Mouse (Mus musculus) cerebellum, adult 11 months (tissue): ENCODE results near the gene Blmh.

ENCODE experiments used
- DNase-seq: peaks from one replicate; pipeline ENCODE4 v3.0.0; 2022

The Blmh gene

GRCm38 (mm10) chr11:77002361-77002760 is 77.8 kb downstream of the Blmh start:
- no peak for DNase-seq

- DNase-seq: no peak
These were observed 81.3 kb downstream of the Blmh start for GRCm38 (mm10) chr11:77005881-77006280.

GRCm38 (mm10) chr11:77006616-77007015 is 82.0 kb downstream of the Blmh start:
- DNase-seq: no peak

- no peak for DNase-seq
These were observed 84.7 kb downstream of the Blmh start for GRCm38 (mm10) chr11:77009069-77010025.

- no peak for DNase-seq
These were observed 86.3 kb downstream of the Blmh start for GRCm38 (mm10) chr11:77010762-77011475.

- DNase-seq: no peak
These were observed 93.4 kb downstream of the Blmh start for GRCm38 (mm10) chr11:77018046-77018445.

GRCm38 (mm10) chr11:77019539-77019938 is 94.9 kb downstream of the Blmh start:
- DNase-seq: no peak

- DNase-seq: no peak
These were observed 97.3 kb downstream of the Blmh start for GRCm38 (mm10) chr11:77021749-77022396.

GRCm38 (mm10) chr11:77026559-77026958 is 102.0 kb downstream of the Blmh start:
- DNase-seq: no peak

- DNase-seq: no peak
These were observed 103.5 kb downstream of the Blmh start for GRCm38 (mm10) chr11:77028157-77028556.

- no peak for DNase-seq
These were observed 106.7 kb downstream of the Blmh start for GRCm38 (mm10) chr11:77031151-77031934.
